Mouse (Mus musculus) forebrain, embryonic 14.5 days (tissue): ENCODE results near the gene Ndufaf8. TPM values are rescaled to one million over a fixed set of nuclear protein-coding genes. Genes with fewer than 3 reads are reported as not detected.

Source experiments
- microRNA-seq: library from miRNA; unstranded; fragments of <30 nt; microRNA quantifications from one replicate; pipeline ENCODE4, GENCODE M21; 2016
- polyA plus RNA-seq: library from polyadenylated mRNA; unstranded; fragments of >200 nt; fragmentation: Nextera tagmentation; extraction: Ambion mirVana; gene quantifications from 2 replicates; pipeline ENCODE4 v1.2.1, GENCODE M21; 2014

Ndufaf8 gene
- polyA plus RNA-seq, 1 experiment from 2014 or later: 84.8 TPM

Small RNA genes within 50 kb of the gene (microRNA-seq; reads per million reads assigned to microRNA genes)
- not detected for gene Gm25948

Other genes starting within 250 kb of the Ndufaf8 start
- gene Chmp6, start 185.5 kb upstream of the Ndufaf8 start, polyA plus RNA-seq: 90.0 and 92.7 TPM in 2 replicates
- 18.7 and 25.2 TPM in 2 replicates for gene Baiap2, start 156.2 kb upstream of the Ndufaf8 start, polyA plus RNA-seq
- 10.9 and 18.3 TPM in 2 replicates for gene Aatk, start 51.8 kb upstream of the Ndufaf8 start, polyA plus RNA-seq
- 21.7 and 27.2 TPM in 2 replicates for gene Cep131, start 12.1 kb upstream of the Ndufaf8 start, polyA plus RNA-seq
- 12.4 and 14.6 TPM in 2 replicates for gene Tepsin, start 197 bp upstream of the Ndufaf8 start, polyA plus RNA-seq
- gene Slc38a10, start 52.4 kb downstream of the Ndufaf8 start, polyA plus RNA-seq: 53.6 and 72.5 TPM in 2 replicates
- 12.6 and 14.5 TPM in 2 replicates for gene Bahcc1, start 134.0 kb downstream of the Ndufaf8 start, polyA plus RNA-seq
- 3,852 and 3,863 TPM in 2 replicates for gene Actg1, start 249.6 kb downstream of the Ndufaf8 start, polyA plus RNA-seq